Mouse (Mus musculus) heart, adult 2 months (tissue): Measurements from ENCODE around the gene Gm525. TPM values are rescaled to one million over a fixed set of nuclear protein-coding genes. Genes with fewer than 3 reads are reported as not detected.
"Not testable (repeated sequence)": the region's sequence is repeated elsewhere in the genome, so short reads cannot be mapped to it uniquely, and the experiment has no call there.

Experiments
- DNase-seq, 2 experiments: peaks; one replicate each; pipeline ENCODE4 v3.0.0; 2021
- H3K27ac ChIP-seq: fragments of 200-600 bp; 2 replicates; pipeline ENCODE4 v1.8.1; 2022
- H3K27me3 ChIP-seq: fragments of 200-500 bp; 2 replicates; pipeline ENCODE4 v1.6.1; 2012; ENCODE audit warnings: mild to moderate bottlenecking, low read length, inconsistent platforms, mixed read lengths; ENCODE audit not compliant: control insufficient read depth, insufficient read depth
- H3K36me3 ChIP-seq: fragments of 200-500 bp; 2 replicates; pipeline ENCODE4 v1.6.1; 2012; ENCODE audit warnings: low read length, inconsistent platforms; ENCODE audit not compliant: control insufficient read depth, insufficient read depth
- H3K4me1 ChIP-seq: fragments of 200-500 bp; 2 replicates; pipeline ENCODE4 v1.6.1; 2011; ENCODE audit warnings: low read length; ENCODE audit not compliant: control insufficient read depth, insufficient read depth
- H3K4me3 ChIP-seq: fragments of 200-600 bp; 2 replicates; pipeline ENCODE4 v1.8.1; 2022
- H3K79me2 ChIP-seq: fragments of 200-500 bp; replicated peaks from 2 replicates; pipeline ENCODE4 v1.6.1; 2012; ENCODE audit warnings: mild to moderate bottlenecking, inconsistent platforms, low read length, moderate library complexity, mixed read lengths; ENCODE audit not compliant: control insufficient read depth, insufficient read depth
- H3K9ac ChIP-seq: fragments of 200-500 bp; 2 replicates; pipeline ENCODE4 v1.6.1; 2012; ENCODE audit warnings: low read depth, mild to moderate bottlenecking, control low read depth, inconsistent platforms, low read length, mixed read lengths
- CTCF ChIP-seq: fragments of 200-600 bp; IDR thresholded peaks from 2 replicates; pipeline ENCODE4 v1.8.1; 2022; ENCODE audit warnings: antibody characterized with exemption, mild to moderate bottlenecking, moderate library complexity
- EP300 ChIP-seq: fragments of 200-500 bp; IDR thresholded peaks from 2 replicates; pipeline ENCODE4 v1.6.1; 2011; ENCODE audit warnings: low read depth, low read length, control low read depth; ENCODE audit not compliant: insufficient read depth
- POLR2A ChIP-seq: fragments of 200-500 bp; IDR thresholded peaks from 2 replicates; pipeline ENCODE4 v1.6.1; 2011; ENCODE audit warnings: mild to moderate bottlenecking, low read depth, low read length, control low read depth; ENCODE audit not compliant: insufficient read depth
- WGBS: fragments of 180-500 bp; shearing (Covaris S2); methylation state at CpG from one replicate; pipeline ENCODE4 v1.1.7; 2018; 5-methylcytosine and 5-hydroxymethylcytosine counted together
- intact Hi-C: fragments of 180-260 bp; cut with DNase I; formaldehyde crosslinking; loops from one replicate; pipeline ENCODE4 v1.15.1; 2025
- polyA plus RNA-seq: library from polyadenylated mRNA; depleted of rRNA; stranded (reverse); fragments of >200 nt; gene quantifications from 2 replicates; pipeline ENCODE4 v1.2.3, GENCODE M21; 2012
- total RNA-seq, 2 experiments: library from RNA; stranded (reverse); gene quantifications; 2 replicates each; pipeline ENCODE4 v1.2.3; 2021

The Gm525 gene
- total and polyA plus RNA-seq, 3 experiments = 0.27 TPM; not detected in 2

- no peak overlapping the region for H3K9ac ChIP-seq
- TF ChIP-seq EP300 (no peak), CTCF (peak; percentile 93), POLR2A (no peak)
- DNase-seq = peak in 1 of 2 experiments; percentile 28
- no peaks in the 10 kb centered on the region for H3K4me1 ChIP-seq
- H3K27ac ChIP-seq = no peak overlapping the region
- H3K27me3 ChIP-seq = no peaks in the 10 kb centered on the region
- H3K4me3 ChIP-seq = no peak overlapping the region
- H3K79me2 ChIP-seq = no peaks in the 10 kb centered on the region
- intact Hi-C loops = loop anchor here (5.0 kb wide), 1 partner anchor 218 kb away; the partner anchor contains the start of gene Nog
- WGBS = 26% methylated on average over 7 of the region's 7 CpGs
- no peaks in the 10 kb centered on the region for H3K36me3 ChIP-seq
These were observed 11.0 kb downstream of the Gm525 start for GRCm38 (mm10) chr11:89084601-89085000.

GRCm38 (mm10) chr11:89086208-89086809 is 12.7 kb downstream of the Gm525 start:
- Histone ChIP-seq H3K27me3 (no peaks in the 10 kb centered on the region), H3K4me1 (no peaks in the 10 kb centered on the region), H3K27ac (no peak overlapping the region), H3K79me2 (no peaks in the 10 kb centered on the region), H3K36me3 (no peaks in the 10 kb centered on the region), H3K4me3 (no peak overlapping the region), H3K9ac (no peak overlapping the region)
- intact Hi-C loops = no loop called here
- TF ChIP-seq CTCF (no peak), EP300 (no peak), POLR2A (no peak)
- 83% methylated on average over 10 of the region's 10 CpGs for WGBS
- no peak for DNase-seq

- Histone ChIP-seq H3K4me3 (no peak overlapping the region), H3K79me2 (no peaks in the 10 kb centered on the region), H3K27me3 (no peaks in the 10 kb centered on the region), H3K36me3 (no peaks in the 10 kb centered on the region), H3K9ac (no peak overlapping the region), H3K4me1 (no peaks in the 10 kb centered on the region), H3K27ac (no peak overlapping the region)
- intact Hi-C loops = no loop called here
- WGBS = 86% methylated on average over 4 of the region's 4 CpGs
- no peak for TF ChIP-seq EP300
- TF ChIP-seq CTCF = peak; percentile 54
- no peak for TF ChIP-seq POLR2A
- no peak for DNase-seq
These were observed 15.1 kb downstream of the Gm525 start for GRCm38 (mm10) chr11:89088754-89089153.

GRCm38 (mm10) chr11:89090359-89090758 is 16.7 kb downstream of the Gm525 start:
- 92% methylated on average over 6 of the region's 7 CpGs for WGBS
- H3K27me3 ChIP-seq, DNase-seq, H3K27ac ChIP-seq, H3K9ac ChIP-seq, H3K79me2 ChIP-seq, H3K36me3 ChIP-seq, H3K4me3 ChIP-seq, intact Hi-C loops, H3K4me1 ChIP-seq: not testable (repeated sequence)

GRCm38 (mm10) chr11:89092714-89093113 is 19.1 kb downstream of the Gm525 start:
- Histone ChIP-seq H3K36me3 (no peaks in the 10 kb centered on the region), H3K79me2 (no peaks in the 10 kb centered on the region), H3K27ac (no peak overlapping the region), H3K4me1 (no peaks in the 10 kb centered on the region), H3K27me3 (no peaks in the 10 kb centered on the region), H3K4me3 (no peak overlapping the region), H3K9ac (no peak overlapping the region)
- WGBS = 20% methylated on average over 9 of the region's 9 CpGs
- TF ChIP-seq EP300 (no peak), CTCF (no peak), POLR2A (no peak)
- intact Hi-C loops = no loop called here
- peak; percentile 61 to 68 for DNase-seq

- no peak overlapping the region for H3K9ac ChIP-seq
- H3K27ac ChIP-seq = no peak overlapping the region
- DNase-seq = no peak
- TF ChIP-seq POLR2A = no peak
- no peak for TF ChIP-seq CTCF
- no peak for TF ChIP-seq EP300
- H3K4me3 ChIP-seq = no peak overlapping the region
- H3K79me2 ChIP-seq = no peaks in the 10 kb centered on the region
- 82% methylated on average over 3 of the region's 3 CpGs for WGBS
- intact Hi-C loops = no loop called here
- H3K27me3 ChIP-seq = no peaks in the 10 kb centered on the region
- no peaks in the 10 kb centered on the region for H3K36me3 ChIP-seq
- peaks cover under 1% of the 10 kb centered on the region for H3K4me1 ChIP-seq
These were observed 21.7 kb downstream of the Gm525 start for GRCm38 (mm10) chr11:89095306-89095705.

GRCm38 (mm10) chr11:89097292-89097691 is 23.7 kb downstream of the Gm525 start:
- H3K9ac ChIP-seq, H3K4me3 ChIP-seq, H3K27me3 ChIP-seq, H3K36me3 ChIP-seq, intact Hi-C loops, H3K4me1 ChIP-seq, H3K27ac ChIP-seq, DNase-seq, H3K79me2 ChIP-seq: not testable (repeated sequence)
- WGBS = 89% methylated on average over 10 of the region's 10 CpGs
